Mouse (Mus musculus) adrenal gland (tissue): ENCODE results near the gene Dgka.

Experiments used
- intact Hi-C: fragments of 180-260 bp; cut with DNase I; formaldehyde crosslinking; loops from one replicate; pipeline ENCODE4 v1.15.1; 2025

Dgka gene

DNA sequence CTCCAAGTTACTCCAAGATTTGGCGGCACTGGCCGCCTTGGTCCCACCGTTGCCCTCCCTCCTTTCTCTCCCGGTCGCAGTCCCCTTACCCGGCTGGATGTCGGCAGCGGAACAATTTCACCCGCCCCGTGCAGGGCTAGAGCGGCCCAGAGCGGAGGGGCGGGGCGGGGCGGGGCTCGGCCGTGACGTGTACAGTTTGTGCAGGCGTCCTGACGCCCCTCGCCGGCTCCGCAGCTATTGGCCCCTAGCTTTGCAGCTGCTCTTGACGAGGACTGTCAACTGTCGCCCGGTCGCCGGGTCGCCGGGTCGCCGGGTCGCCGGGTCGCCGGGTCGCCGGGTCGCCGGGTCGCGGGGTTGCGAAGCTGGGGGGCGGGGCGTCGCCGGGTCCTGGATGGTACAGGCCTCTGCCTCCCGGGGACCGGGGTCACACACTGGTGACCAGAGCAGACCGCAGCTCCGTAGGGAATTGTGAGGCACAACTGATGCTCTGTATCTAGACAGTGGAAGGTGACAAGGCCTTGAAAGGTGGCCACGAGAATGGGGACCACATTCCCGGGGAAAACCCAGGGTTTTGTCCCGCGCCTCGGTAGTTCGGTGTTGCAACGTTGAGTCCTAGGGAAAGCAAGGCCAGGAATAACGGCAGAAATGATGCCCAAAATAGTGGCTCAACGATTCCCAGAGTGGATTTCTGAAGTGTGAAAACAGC, 70.7 kb downstream of the Dgka start, which contains the start of gene Suox:
Suox (minus strand) TSS at position 311 of the 706 bp plus-strand sequence.
- intact Hi-C loops, result loop anchor here (5.0 kb wide), 2 partner anchors 47 to 62 kb away; partner anchors contain the start of gene Rps26

DNA sequence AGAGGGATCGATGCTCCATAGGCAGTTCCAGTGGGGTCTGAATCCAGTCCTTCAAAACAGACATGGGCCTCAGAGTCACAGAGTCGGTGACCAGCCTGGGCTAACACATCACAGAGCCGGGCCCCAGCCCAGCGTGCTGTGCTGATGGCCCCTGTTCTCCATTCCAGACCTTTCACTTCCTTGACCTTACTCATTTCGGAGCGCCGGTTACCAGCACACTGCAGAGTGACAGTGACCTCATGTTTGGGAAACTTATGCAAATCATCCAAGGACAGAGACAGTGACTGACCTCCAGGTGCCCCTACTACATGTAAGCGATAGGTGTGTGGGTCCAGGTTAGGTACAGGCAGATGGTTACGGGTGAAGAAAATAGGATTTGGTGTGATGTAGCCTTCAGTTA, 73.5 kb downstream of the Dgka start:
- intact Hi-C loops, result loop anchor here (5.0 kb wide), 2 partner anchors 44 to 59 kb away; partner anchors contain the start of gene Rps26
